Comparison of ENCODE assay signal across 13 mouse cellular contexts in the genomic region with DNA sequence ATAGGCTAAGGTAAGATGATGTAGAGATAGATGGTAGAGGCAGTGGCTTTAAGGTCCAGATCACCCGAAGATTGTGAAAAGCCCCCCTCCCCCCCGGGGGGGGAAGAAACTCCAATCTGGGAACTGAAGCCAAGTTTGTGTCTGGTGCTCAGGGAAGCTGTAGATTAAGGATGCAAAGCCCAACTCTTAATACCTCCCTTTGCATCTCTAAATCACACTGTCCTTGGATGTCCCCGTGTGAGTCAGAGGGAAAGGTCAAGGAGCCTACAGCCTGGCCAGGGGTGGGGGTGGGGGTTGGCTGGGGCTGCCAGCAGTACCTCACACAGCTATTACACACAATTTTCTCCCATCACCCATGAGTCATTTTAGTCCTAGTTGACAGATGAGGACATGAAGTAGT.
"Had no signal": no experiment of that assay in that cellular context is flagged by ENCODE, and none has a peak within 500 bp of the region (broad histone marks: within the 10 kb centered on the region; RNA-seq: fewer than 3 reads in every experiment).

No protein-coding gene starts in this region.

- H3K27ac ChIP-seq: kidney, embryonic 15.5 days; liver, embryonic 15.5 days; macrophage; midbrain, embryonic 12.5 days; stomach, postnatal 0 days had no signal

- H3K4me3 ChIP-seq: kidney, embryonic 15.5 days; limb, embryonic 10.5 days; liver, embryonic 15.5 days; midbrain, embryonic 12.5 days had no signal

- H3K9ac ChIP-seq: kidney, embryonic 15.5 days; liver, embryonic 15.5 days; lung, embryonic 14.5 days; midbrain, embryonic 12.5 days had no signal

- DNase-seq: kidney, postnatal 4 days; lung, embryonic 14.5 days; lung, postnatal 14 days; right cerebral cortex, adult 18-20 months; thymus, postnatal 4 days had no signal

- ATAC-seq: midbrain, embryonic 16.5 days had no signal

- H3K4me2 ChIP-seq: kidney, embryonic 15.5 days; liver, embryonic 11.5 days; liver, embryonic 15.5 days; lung, embryonic 14.5 days; midbrain, embryonic 12.5 days had no signal

- H3K9me3 ChIP-seq: kidney, embryonic 15.5 days; limb, embryonic 10.5 days; liver, embryonic 15.5 days; midbrain, embryonic 12.5 days had no signal

- H3K27me3 ChIP-seq: kidney, embryonic 15.5 days; liver, embryonic 15.5 days; midbrain, embryonic 12.5 days had no signal

- H3K36me3 ChIP-seq: kidney, embryonic 15.5 days; limb, embryonic 10.5 days; liver, embryonic 15.5 days; midbrain, embryonic 12.5 days had no signal

- H3K4me1 ChIP-seq: liver, embryonic 15.5 days; midbrain, embryonic 12.5 days had no signal
